Mouse (Mus musculus) liver, adult (tissue): ENCODE results near the gene Agr3.

ENCODE experiments used
- GATA4 ChIP-seq: IDR thresholded peaks from 2 replicates; pipeline ENCODE4 v1.6.1; 2014; ENCODE audit warnings: mild to moderate bottlenecking, low read length; ENCODE audit not compliant: insufficient replicate concordance

Gene Agr3

GRCm38 (mm10) chr12:35925402-35925801, at the start of gene Agr3:
Gene Agr3, plus strand, starts transcription at chr12:35925620.
- no peak for TF ChIP-seq GATA4

GRCm38 (mm10) chr12:35884892-35885558, 40.4 kb upstream of the Agr3 start:
- TF ChIP-seq GATA4 = no peak

GRCm38 (mm10) chr12:35889383-35889782, 36.0 kb upstream of the Agr3 start:
- no peak for TF ChIP-seq GATA4

- no peak for TF ChIP-seq GATA4
Measured at GRCm38 (mm10) chr12:35890756-35891155, 34.7 kb upstream of the Agr3 start.

GRCm38 (mm10) chr12:35894304-35894900, 31.0 kb upstream of the Agr3 start:
- TF ChIP-seq GATA4 = no peak

GRCm38 (mm10) chr12:35895875-35896763, 29.3 kb upstream of the Agr3 start:
- TF ChIP-seq GATA4 = no peak

GRCm38 (mm10) chr12:35896764-35897282, 28.6 kb upstream of the Agr3 start:
- TF ChIP-seq GATA4 = no peak

GRCm38 (mm10) chr12:35910632-35911031, 14.8 kb upstream of the Agr3 start:
- TF ChIP-seq GATA4 = no peak

GRCm38 (mm10) chr12:35915813-35916212, 9.6 kb upstream of the Agr3 start:
- no peak for TF ChIP-seq GATA4

- TF ChIP-seq GATA4 = no peak
Measured at GRCm38 (mm10) chr12:35916467-35916866, 9.0 kb upstream of the Agr3 start.

GRCm38 (mm10) chr12:35918031-35918430, 7.4 kb upstream of the Agr3 start:
- TF ChIP-seq GATA4 = no peak

GRCm38 (mm10) chr12:35927804-35928203, 2.4 kb downstream of the Agr3 start:
- TF ChIP-seq GATA4 = no peak

- no peak for TF ChIP-seq GATA4
Measured at GRCm38 (mm10) chr12:35932816-35933215, 7.4 kb downstream of the Agr3 start.

- TF ChIP-seq GATA4 = no peak
Measured at GRCm38 (mm10) chr12:35951757-35952156, 26.3 kb downstream of the Agr3 start.

- TF ChIP-seq GATA4 = no peak
Measured at GRCm38 (mm10) chr12:35957235-35957634, 31.8 kb downstream of the Agr3 start.
